Comparison of ENCODE assay signal across 15 mouse cellular contexts in the genomic region with DNA sequence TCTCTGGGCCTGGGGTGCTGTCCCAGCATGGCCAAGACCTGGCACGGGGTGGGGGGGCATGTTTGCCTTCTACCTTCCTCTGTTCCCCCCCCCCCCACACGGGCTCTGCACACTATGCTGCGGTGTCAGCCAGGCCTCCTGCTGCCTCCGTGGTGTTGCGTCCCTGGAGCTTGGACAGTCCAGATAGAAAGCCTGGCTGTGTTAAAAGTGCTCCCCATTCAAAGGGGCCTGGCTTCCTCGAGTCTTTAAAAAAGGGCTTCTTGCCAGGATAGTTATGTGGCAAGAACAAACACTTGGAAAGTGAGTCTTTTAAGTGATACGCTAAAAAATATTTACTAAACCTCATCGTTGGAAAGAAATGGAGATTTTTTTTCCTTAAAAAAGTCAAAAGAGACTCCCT.
"Had no signal": no experiment of that assay in that cellular context is flagged by ENCODE, and none has a peak within 500 bp of the region (broad histone marks: within the 10 kb centered on the region; RNA-seq: fewer than 3 reads in every experiment).

No protein-coding gene starts in this region.

- H3K4me2 ChIP-seq: liver, embryonic 13.5 days; midbrain, embryonic 11.5 days had no signal

- H3K9ac ChIP-seq: liver, embryonic 13.5 days had no signal

- ATAC-seq: intestine, postnatal 0 days had no signal

- H3K4me3 ChIP-seq: liver, embryonic 13.5 days had no signal

- H3K9me3 ChIP-seq: liver, embryonic 13.5 days had no signal

- H3K27me3 ChIP-seq: liver, embryonic 13.5 days had no signal

- H3K27ac ChIP-seq: liver, embryonic 13.5 days; stomach, postnatal 0 days had no signal

- H3K36me3 ChIP-seq: liver, embryonic 13.5 days had no signal

- DNase-seq: kidney, adult 2 months; kidney, postnatal 10 days; kidney, postnatal 36 days; left cerebral cortex, postnatal 4 days; liver, embryonic 13.5 days; midbrain, embryonic 14.5 days; right cerebral cortex, adult 18-20 months; right cerebral cortex, postnatal 14 days; right cerebral cortex, postnatal 4 days; thymus, adult 2 months; thymus, postnatal 14 days; thymus, postnatal 4 days had no signal
